Mouse (Mus musculus) neural tube, embryonic 15.5 days (tissue): Measurements from ENCODE around the gene Art5. TPM values are rescaled to one million over a fixed set of nuclear protein-coding genes. Genes with fewer than 3 reads are reported as not detected.

Experiments used
- ATAC-seq: fragments of 200-750 bp; cut with Nextera tagmentation; 2 replicates; pipeline ENCODE4 v1.8.0; 2017; ENCODE audit warnings: mild to moderate bottlenecking, moderate TSS enrichment, moderate library complexity; ENCODE audit not compliant: low FRiP score
- H3K27ac ChIP-seq: fragments of 300-500 bp; sonication (generic); replicated peaks from 2 replicates; pipeline ENCODE4 v1.5.1; 2015; ENCODE audit warnings: mild to moderate bottlenecking, inconsistent platforms
- H3K27me3 ChIP-seq: fragments of 300-500 bp; sonication (generic); replicated peaks from 2 replicates; pipeline ENCODE4 v1.6.1; 2015; ENCODE audit warnings: inconsistent platforms
- H3K36me3 ChIP-seq: fragments of 300-500 bp; sonication (generic); 2 replicates; pipeline ENCODE4 v1.6.1; 2015; ENCODE audit warnings: inconsistent platforms
- H3K4me1 ChIP-seq: fragments of 300-500 bp; sonication (generic); 2 replicates; pipeline ENCODE4 v1.6.1; 2015; ENCODE audit warnings: inconsistent platforms
- H3K4me2 ChIP-seq: fragments of 300-500 bp; sonication (generic); 2 replicates; pipeline ENCODE4 v1.6.1; 2015; ENCODE audit warnings: inconsistent platforms, mild to moderate bottlenecking, moderate library complexity
- H3K4me3 ChIP-seq: fragments of 300-500 bp; sonication (generic); replicated peaks from 2 replicates; pipeline ENCODE4 v1.5.1; 2015; ENCODE audit warnings: mild to moderate bottlenecking, inconsistent platforms
- H3K9ac ChIP-seq: fragments of 300-500 bp; sonication (generic); replicated peaks from 2 replicates; pipeline ENCODE4 v1.6.1; 2015; ENCODE audit warnings: mild to moderate bottlenecking, inconsistent platforms
- H3K9me3 ChIP-seq: fragments of 300-500 bp; sonication (generic); replicated peaks from 2 replicates; pipeline ENCODE4 v1.6.1; 2016; ENCODE audit warnings: inconsistent platforms
- WGBS: fragments of 180-500 bp; shearing (Covaris S2); methylation state at CpG from one replicate; pipeline ENCODE4 v1.1.7; 2015; ENCODE audit warnings: mixed read lengths; 5-methylcytosine and 5-hydroxymethylcytosine counted together
- polyA plus RNA-seq: library from polyadenylated mRNA; unstranded; fragments of >200 nt; fragmentation: Nextera tagmentation; extraction: Ambion mirVana; gene quantifications from 2 replicates; pipeline ENCODE4 v1.2.1, GENCODE M21; 2015

Gene Art5
- polyA plus RNA-seq, 1 experiment from 2014 or later = 0.23 TPM

DNA sequence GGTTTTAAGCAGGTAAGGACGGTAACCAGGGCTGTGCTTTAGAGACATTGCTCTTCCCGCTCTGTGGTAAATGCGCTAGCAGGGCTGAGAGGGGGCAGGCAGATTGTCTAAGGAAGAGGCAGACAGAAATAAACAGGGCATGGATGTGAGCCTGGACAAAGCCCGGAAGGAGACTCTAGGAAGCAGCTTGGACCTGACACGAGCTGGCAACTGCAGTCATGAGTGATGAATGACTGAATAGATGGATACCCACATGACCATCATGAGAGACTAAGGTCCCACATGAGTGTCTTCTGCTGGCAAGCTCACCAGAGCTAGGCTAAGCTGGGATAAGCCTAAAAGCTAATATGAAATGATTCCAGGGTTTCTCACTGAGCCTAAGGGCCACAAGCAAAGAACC is 5.2 kb downstream of the Art5 start:
- Histone ChIP-seq H3K9me3 (no peaks in the 10 kb centered on the region), H3K9ac (no peak overlapping the region), H3K27ac (no peak overlapping the region), H3K4me1 (peaks cover 14% of the 10 kb centered on the region), H3K27me3 (no peaks in the 10 kb centered on the region; the same call in 1 of the 2 replicates), H3K4me3 (no peak overlapping the region), H3K4me2 (no peak overlapping the region), H3K36me3 (no peaks in the 10 kb centered on the region)
- WGBS = 76% methylated on average over 5 of the region's 5 CpGs
- ATAC-seq = no peak

DNA sequence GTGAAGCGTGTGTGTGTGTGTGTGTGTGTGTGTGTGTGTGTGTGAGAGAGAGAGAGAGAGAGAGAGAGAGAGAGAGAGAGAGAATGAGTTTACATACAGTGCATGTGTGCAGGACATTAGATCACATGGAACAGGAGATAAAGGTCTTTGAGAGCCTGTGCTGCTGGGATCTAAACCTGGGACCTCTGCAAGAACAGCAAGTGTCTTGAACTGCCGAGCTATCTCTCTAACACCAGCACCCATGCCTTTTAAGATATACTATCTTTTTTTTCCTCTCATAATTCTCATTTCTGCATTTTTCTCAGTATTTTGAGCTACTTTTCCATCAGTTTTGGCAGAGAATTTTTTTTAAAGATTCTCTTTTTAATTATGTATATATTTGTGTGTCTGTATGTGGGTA is 5.7 kb downstream of the Art5 start:
- H3K9ac ChIP-seq = no peak overlapping the region
- H3K4me2 ChIP-seq = no peak overlapping the region
- no peak overlapping the region for H3K4me3 ChIP-seq
- ATAC-seq = no peak
- H3K9me3 ChIP-seq = no peaks in the 10 kb centered on the region
- WGBS = 87% methylated on average over 2 of the region's 2 CpGs
- no peaks in the 10 kb centered on the region for H3K36me3 ChIP-seq
- no peaks in the 10 kb centered on the region; the same call in 1 of the 2 replicates for H3K27me3 ChIP-seq
- H3K27ac ChIP-seq = no peak overlapping the region
- H3K4me1 ChIP-seq = peaks cover 14% of the 10 kb centered on the region

DNA sequence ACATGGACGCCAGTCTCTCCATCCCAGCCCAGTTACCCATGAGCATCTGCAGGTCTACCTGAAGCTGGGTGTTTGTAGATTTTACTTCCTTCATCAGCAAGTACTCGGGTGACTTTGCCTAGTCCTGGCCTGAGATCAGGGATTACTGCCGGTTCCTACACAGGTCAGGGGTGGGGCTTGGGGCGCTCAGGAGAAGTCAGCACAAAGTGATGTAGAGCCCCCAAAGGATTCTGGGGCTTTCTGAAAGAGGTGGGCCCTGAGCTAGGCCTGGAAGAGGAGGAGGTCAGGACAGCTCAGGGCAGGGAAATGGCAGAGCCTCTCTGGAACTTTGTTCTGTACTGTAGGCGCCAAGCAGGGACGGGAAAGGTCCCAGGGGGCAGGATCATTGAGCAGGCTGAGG is 6.6 kb downstream of the Art5 start:
- no peak overlapping the region for H3K27ac ChIP-seq
- no peaks in the 10 kb centered on the region for H3K9me3 ChIP-seq
- H3K4me3 ChIP-seq = no peak overlapping the region
- H3K4me2 ChIP-seq = no peak overlapping the region
- WGBS = 54% methylated on average over 6 of the region's 6 CpGs
- H3K36me3 ChIP-seq = no peaks in the 10 kb centered on the region
- H3K4me1 ChIP-seq = peaks cover 14% of the 10 kb centered on the region
- H3K9ac ChIP-seq = no peak overlapping the region
- no peak for ATAC-seq
- no peaks in the 10 kb centered on the region; the same call in 1 of the 2 replicates for H3K27me3 ChIP-seq

- H3K4me3 ChIP-seq = no peak overlapping the region
- 43% methylated on average over 8 of the region's 8 CpGs for WGBS
- H3K9ac ChIP-seq = no peak overlapping the region
- H3K27ac ChIP-seq = no peak overlapping the region
- no peaks in the 10 kb centered on the region for H3K36me3 ChIP-seq
- peaks cover 14% of the 10 kb centered on the region for H3K4me1 ChIP-seq
- H3K9me3 ChIP-seq = no peaks in the 10 kb centered on the region
- no peak for ATAC-seq
- H3K4me2 ChIP-seq = no peak overlapping the region
- H3K27me3 ChIP-seq = no peaks in the 10 kb centered on the region; the same call in 1 of the 2 replicates
Observed at GRCm38 (mm10) chr7:102102241-102102640, 7.0 kb downstream of the Art5 start.

- Histone ChIP-seq H3K4me3 (no peak within 1 kb of the TSS), H3K27ac (no peak within 1 kb of the TSS), H3K27me3 (no peaks in the 10 kb centered on the region; the same call in 1 of the 2 replicates), H3K4me1 (peaks cover 14% of the 10 kb centered on the region), H3K9ac (no peak within 1 kb of the TSS), H3K36me3 (no peaks in the 10 kb centered on the region), H3K4me2 (no peak within 1 kb of the TSS), H3K9me3 (no peaks in the 10 kb centered on the region)
- WGBS = 44% methylated on average over 5 of the region's 5 CpGs
- no peak for ATAC-seq
Observed at GRCm38 (mm10) chr7:102101487-102101886, 7.8 kb downstream of the Art5 start, which contains the start of gene Art1. Gene Art1, plus strand, starts transcription at chr7:102101743.

GRCm38 (mm10) chr7:102100868-102101267 is 8.4 kb downstream of the Art5 start:
- WGBS = 35% methylated on average over 5 of the region's 5 CpGs
- no peak for ATAC-seq
- Histone ChIP-seq H3K4me2 (no peak overlapping the region), H3K27me3 (no peaks in the 10 kb centered on the region; the same call in 1 of the 2 replicates), H3K27ac (no peak overlapping the region), H3K4me3 (no peak overlapping the region), H3K4me1 (peaks cover 14% of the 10 kb centered on the region), H3K36me3 (no peaks in the 10 kb centered on the region), H3K9ac (no peak overlapping the region), H3K9me3 (no peaks in the 10 kb centered on the region)

GRCm38 (mm10) chr7:102099760-102100661 is 9.3 kb downstream of the Art5 start:
- Histone ChIP-seq H3K4me2 (peak overlapping the region; percentile 53), H3K9ac (no peak overlapping the region), H3K4me3 (peak overlapping the region; percentile 23), H3K9me3 (no peaks in the 10 kb centered on the region), H3K36me3 (no peaks in the 10 kb centered on the region), H3K4me1 (peaks cover 14% of the 10 kb centered on the region), H3K27me3 (no peaks in the 10 kb centered on the region; the same call in 1 of the 2 replicates), H3K27ac (no peak overlapping the region)
- peak; percentile 39; the same call in 1 of the 2 replicates for ATAC-seq
- WGBS = 3% methylated on average over 30 of the region's 30 CpGs

GRCm38 (mm10) chr7:102087336-102087735 is 22.0 kb downstream of the Art5 start:
- no peak for ATAC-seq
- H3K9me3 ChIP-seq = no peaks in the 10 kb centered on the region
- H3K27ac ChIP-seq = no peak overlapping the region
- H3K4me1 ChIP-seq = no peaks in the 10 kb centered on the region
- peaks cover 22% of the 10 kb centered on the region for H3K36me3 ChIP-seq
- 92% methylated on average over 4 of the region's 4 CpGs for WGBS
- no peak overlapping the region for H3K4me2 ChIP-seq
- no peak overlapping the region for H3K9ac ChIP-seq
- no peak overlapping the region for H3K4me3 ChIP-seq
- no peaks in the 10 kb centered on the region for H3K27me3 ChIP-seq

DNA sequence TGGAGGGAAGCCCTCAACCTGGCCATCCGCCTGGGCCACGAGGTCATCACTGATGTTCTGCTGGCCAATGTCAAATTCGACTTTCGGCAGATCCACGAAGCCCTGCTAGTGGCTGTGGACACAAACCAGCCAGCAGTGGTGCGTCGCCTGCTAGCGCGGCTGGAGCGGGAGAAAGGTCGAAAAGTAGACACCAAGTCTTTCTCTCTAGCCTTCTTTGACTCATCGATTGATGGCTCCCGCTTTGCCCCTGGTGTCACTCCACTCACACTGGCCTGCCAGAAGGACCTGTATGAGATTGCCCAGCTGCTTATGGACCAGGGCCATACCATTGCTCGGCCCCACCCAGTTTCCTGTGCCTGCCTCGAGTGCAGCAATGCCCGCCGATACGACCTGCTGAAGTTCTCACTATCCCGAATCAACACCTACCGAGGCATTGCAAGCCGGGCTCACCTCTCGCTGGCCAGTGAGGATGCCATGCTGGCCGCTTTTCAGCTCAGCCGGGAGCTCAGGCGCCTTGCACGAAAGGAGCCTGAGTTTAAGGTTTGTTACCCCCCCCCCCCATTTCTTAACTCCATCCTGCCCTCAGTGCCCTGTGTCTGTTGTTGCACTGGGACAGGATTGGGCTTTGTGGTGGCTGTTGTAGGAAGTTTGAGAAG is 25.1 kb downstream of the Art5 start:
- Histone ChIP-seq H3K27ac (no peak overlapping the region), H3K9me3 (no peaks in the 10 kb centered on the region), H3K9ac (no peak overlapping the region), H3K4me2 (no peak overlapping the region), H3K36me3 (peaks cover 46% of the 10 kb centered on the region), H3K27me3 (no peaks in the 10 kb centered on the region), H3K4me3 (no peak overlapping the region), H3K4me1 (no peaks in the 10 kb centered on the region)
- WGBS = 94% methylated on average over 26 of the region's 26 CpGs
- ATAC-seq = no peak

GRCm38 (mm10) chr7:102082816-102083215 is 26.5 kb downstream of the Art5 start, which contains the start of gene Trpc2:
Gene Trpc2, plus strand, starts transcription at chr7:102083116.
- H3K4me2 ChIP-seq = no peak within 1 kb of the TSS
- no peak within 1 kb of the TSS for H3K27ac ChIP-seq
- peaks cover 50% of the 10 kb centered on the region for H3K36me3 ChIP-seq
- ATAC-seq = no peak
- H3K9me3 ChIP-seq = no peaks in the 10 kb centered on the region
- no peaks in the 10 kb centered on the region for H3K4me1 ChIP-seq
- 82% methylated on average over 5 of the region's 5 CpGs for WGBS
- no peak within 1 kb of the TSS for H3K4me3 ChIP-seq
- no peak within 1 kb of the TSS for H3K9ac ChIP-seq
- H3K27me3 ChIP-seq = no peaks in the 10 kb centered on the region

GRCm38 (mm10) chr7:102081784-102082183 is 27.5 kb downstream of the Art5 start:
- Histone ChIP-seq H3K4me1 (no peaks in the 10 kb centered on the region), H3K9me3 (no peaks in the 10 kb centered on the region), H3K27me3 (no peaks in the 10 kb centered on the region), H3K9ac (no peak overlapping the region), H3K27ac (no peak overlapping the region), H3K4me3 (no peak overlapping the region), H3K4me2 (no peak overlapping the region), H3K36me3 (peaks cover 59% of the 10 kb centered on the region)
- WGBS = 96% methylated on average over 5 of the region's 5 CpGs
- ATAC-seq = no peak

- Histone ChIP-seq H3K9ac (no peak overlapping the region), H3K36me3 (peaks cover 69% of the 10 kb centered on the region), H3K9me3 (no peaks in the 10 kb centered on the region), H3K27me3 (no peaks in the 10 kb centered on the region), H3K4me3 (no peak overlapping the region), H3K27ac (no peak overlapping the region), H3K4me2 (no peak overlapping the region), H3K4me1 (no peaks in the 10 kb centered on the region)
- no peak for ATAC-seq
- WGBS = 92% methylated on average over 8 of the region's 8 CpGs
Observed at GRCm38 (mm10) chr7:102080311-102080710, 29.0 kb downstream of the Art5 start.
